Mouse (Mus musculus) small intestine, adult 10 weeks (tissue): ENCODE results near the gene Cbr2. TPM values are rescaled to one million over a fixed set of nuclear protein-coding genes. Genes with fewer than 3 reads are reported as not detected.

ENCODE experiments used
- polyA plus RNA-seq: library from polyadenylated mRNA; stranded (reverse); fragments of 350-450 nt; fragmentation: Illumina TruSeq; extraction: RNeasy Lipid Tissue Mini Kit (QIAGEN cat#74804); gene quantifications from one replicate; pipeline ENCODE4 v1.2.3, GENCODE M21; 2014; ENCODE audit warnings: low replicate concordance

The Cbr2 gene
- polyA plus RNA-seq = not detected

GRCm38 (mm10) chr11:120731858-120732680, at the start of gene Cbr2:
Gene Cbr2 (minus strand): TSS chr11:120732114.

DNA sequence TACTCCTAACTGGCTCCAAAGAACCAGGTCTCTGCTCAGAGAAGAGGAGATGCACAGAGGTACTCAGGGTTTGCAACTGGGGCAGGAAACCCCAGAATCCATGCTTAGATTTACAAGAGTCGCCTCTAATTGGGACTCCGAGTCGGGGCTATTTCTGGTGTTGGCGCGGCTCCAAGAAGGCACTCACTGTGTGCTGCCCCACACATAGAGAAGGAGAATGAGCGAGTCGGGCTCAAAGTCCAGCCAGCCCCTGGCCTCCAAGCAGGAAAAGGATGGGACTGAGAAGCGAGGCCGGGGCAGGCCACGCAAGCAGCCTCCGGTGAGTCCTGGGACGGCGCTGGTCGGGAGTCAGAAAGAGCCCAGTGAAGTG, 30.7 kb upstream of the Cbr2 start, which contains the start of gene Hmga1b:
Gene Hmga1b, plus strand, starts transcription at position 123 of the 370 bp plus-strand sequence.

GRCm38 (mm10) chr11:120727169-120727527, 4.8 kb downstream of the Cbr2 start, which contains the start of gene Dcxr:
Gene Dcxr (minus strand): TSS chr11:120727281.

GRCm38 (mm10) chr11:120721124-120722066, 10.5 kb downstream of the Cbr2 start, which contains the start of gene Rac3:
Gene Rac3 (plus strand): TSS chr11:120721470.

GRCm38 (mm10) chr11:120713580-120714518, 18.1 kb downstream of the Cbr2 start, which contains the start of the genes Cenpx and Lrrc45:
Gene Cenpx (minus strand): TSS chr11:120713738.
Gene Lrrc45 (plus strand): TSS chr11:120713925.

Other genes with a start within 250 kb of the Cbr2 start
- 1.6 TPM for gene Mrpl12, start 247.5 kb downstream of the Cbr2 start, polyA plus RNA-seq
- gene Slc25a10, start 240.3 kb downstream of the Cbr2 start, polyA plus RNA-seq = 1.6 TPM
- gene Gcgr, start 201.4 kb downstream of the Cbr2 start, polyA plus RNA-seq = not detected
- gene Mcrip1, start 182.4 kb downstream of the Cbr2 start, polyA plus RNA-seq = not detected
- not detected for gene Ppp1r27, start 181.0 kb downstream of the Cbr2 start, polyA plus RNA-seq
- gene P4hb, start 158.9 kb downstream of the Cbr2 start, polyA plus RNA-seq = 728 TPM
- gene Arhgdia, start 150.5 kb downstream of the Cbr2 start, polyA plus RNA-seq = 24.2 TPM
- 18.5 TPM for gene Alyref, start 133.7 kb downstream of the Cbr2 start, polyA plus RNA-seq
- 8.2 TPM for gene Anapc11, start 133.7 kb downstream of the Cbr2 start, polyA plus RNA-seq
- gene Npb, start 123.6 kb downstream of the Cbr2 start, polyA plus RNA-seq = not detected
- gene Pcyt2, start 114.2 kb downstream of the Cbr2 start, polyA plus RNA-seq = 28.6 TPM
- 9.2 TPM for gene Sirt7, start 106.9 kb downstream of the Cbr2 start, polyA plus RNA-seq
- gene Mafg, start 98.5 kb downstream of the Cbr2 start, polyA plus RNA-seq = 10.0 TPM
- gene Pycr1, start 88.3 kb downstream of the Cbr2 start, polyA plus RNA-seq = 1.4 TPM
- gene Myadml2, start 84.0 kb downstream of the Cbr2 start, polyA plus RNA-seq = not detected
- not detected for gene Notum, start 70.9 kb downstream of the Cbr2 start, polyA plus RNA-seq
- gene Aspscr1, start 59.1 kb downstream of the Cbr2 start, polyA plus RNA-seq = 3.6 TPM
- not detected for gene Cenpx, start 18.4 kb downstream of the Cbr2 start, polyA plus RNA-seq
- gene Lrrc45, start 18.2 kb downstream of the Cbr2 start, polyA plus RNA-seq = 0.33 TPM
- gene Rac3, start 10.6 kb downstream of the Cbr2 start, polyA plus RNA-seq = not detected
- not detected for gene Dcxr, start 4.8 kb downstream of the Cbr2 start, polyA plus RNA-seq
- not detected for gene Hmga1b, start 30.7 kb upstream of the Cbr2 start, polyA plus RNA-seq
- not detected for gene Rfng, start 52.1 kb upstream of the Cbr2 start, polyA plus RNA-seq
- 4.1 TPM for gene Gps1, start 52.2 kb upstream of the Cbr2 start, polyA plus RNA-seq
- 2.2 TPM for gene Dus1l, start 64.3 kb upstream of the Cbr2 start, polyA plus RNA-seq
- gene Fasn, start 92.4 kb upstream of the Cbr2 start, polyA plus RNA-seq = 1.3 TPM
- not detected for gene Ccdc57, start 200.8 kb upstream of the Cbr2 start, polyA plus RNA-seq
- 0.71 TPM for gene Slc16a3, start 216.4 kb upstream of the Cbr2 start, polyA plus RNA-seq